ENCODE assay signal across 15 mouse cellular contexts in the genomic region with DNA sequence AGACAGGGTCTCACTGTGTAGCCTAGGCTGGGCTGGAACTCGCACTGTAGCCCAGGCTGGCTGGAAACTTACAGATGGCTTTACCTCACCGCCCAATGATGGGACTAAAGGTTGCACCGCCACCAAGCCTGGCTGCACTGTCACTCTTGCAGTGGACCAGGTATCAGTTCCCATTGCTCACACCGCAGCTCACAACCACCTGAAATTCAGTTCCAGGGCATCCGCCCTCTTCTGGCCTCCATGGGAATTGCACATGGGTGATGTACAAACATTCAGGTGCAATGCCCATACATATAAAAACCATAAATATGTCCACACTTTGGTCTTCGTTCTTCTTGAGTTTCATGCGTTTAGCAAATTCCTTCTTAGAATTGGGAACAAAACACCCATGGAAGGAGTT. TPM values are rescaled to one million over a fixed set of nuclear protein-coding genes. Genes with fewer than 3 reads are reported as not detected.
DNase-seq lines count a peak whose midpoint lies in the region; ATAC-seq and TF ChIP-seq lines count a peak whose summit lies in the region.
"Had no signal": no experiment of that assay in that cellular context is flagged by ENCODE, and none has a peak within 500 bp of the region (broad histone marks: within the 10 kb centered on the region; RNA-seq: fewer than 3 reads in every experiment).

No protein-coding gene starts in this region.

- H3K4me2 ChIP-seq in hindbrain, embryonic 12.5 days (replicated peaks), result no peak overlapping the region
- H3K4me2 ChIP-seq: embryonic facial prominence, embryonic 12.5 days; hindbrain, embryonic 15.5 days had no signal

- DNase-seq in layer of hippocampus, adult 2 months (ENCODE audit: low spot score in 2 of 2), result no peak
- DNase-seq in layer of hippocampus, adult 8-10 months (ENCODE audit: low spot score in 2 of 2), result no peak
- peak; percentile 10 for DNase-seq in NIH3T3 (ENCODE audit: low read depth)
- DNase-seq in ovary, adult 18-20 months (ENCODE audit: low spot score), result no peak
- DNase-seq in adrenal gland, postnatal 10 days, result no peak
- DNase-seq: kidney, postnatal 4 days had no signal

- peaks cover 5% of the 10 kb centered on the region; the same call in 1 of the 2 replicates for H3K27me3 ChIP-seq in E14TG2a.4 (ENCODE audit: insufficient read depth, low read length)
- H3K27me3 ChIP-seq in hindbrain, embryonic 12.5 days, result no peaks in the 10 kb centered on the region
- H3K27me3 ChIP-seq: embryonic facial prominence, embryonic 12.5 days; hindbrain, embryonic 15.5 days had no signal

- H3K27ac ChIP-seq in layer of hippocampus, adult 2 months, result no peak overlapping the region
- H3K27ac ChIP-seq in hindbrain, embryonic 12.5 days, result no peak overlapping the region
- H3K27ac ChIP-seq: embryonic facial prominence, embryonic 12.5 days; heart, embryonic 10.5 days; hindbrain, embryonic 15.5 days; limb, embryonic 10.5 days; macrophage had no signal

- no peaks in the 10 kb centered on the region for H3K36me3 ChIP-seq in E14TG2a.4 (ENCODE audit: insufficient read depth, low read length)
- H3K36me3 ChIP-seq in hindbrain, embryonic 12.5 days, result 0 out of 2 replicates have a peak, but pooled peaks cover 2% of the 10 kb centered on the region
- H3K36me3 ChIP-seq: embryonic facial prominence, embryonic 12.5 days; heart, embryonic 10.5 days; limb, embryonic 10.5 days had no signal

- peaks cover 8% of the 10 kb centered on the region for H3K4me1 ChIP-seq in E14TG2a.4 (replicated peaks; ENCODE audit: low read depth, low read length)
- peaks cover 19% of the 10 kb centered on the region for H3K4me1 ChIP-seq in hindbrain, embryonic 12.5 days
- H3K4me1 ChIP-seq: embryonic facial prominence, embryonic 12.5 days; limb, embryonic 10.5 days had no signal

- TF ChIP-seq CTCF in layer of hippocampus, adult 2 months (conservative IDR thresholded peaks at IDR 0.05), result peak; percentile 63
- peak; percentile 93 for TF ChIP-seq CTCF in E14TG2a.4 (conservative IDR thresholded peaks at IDR 0.05; ENCODE audit: low read length)

- ATAC-seq in megakaryocyte progenitor cell, adult 5-6 weeks (replicated peaks; ENCODE audit: poor library complexity), result peak; percentile 50; the same call in 1 of the 2 replicates
- no peak for ATAC-seq in hindbrain, embryonic 12.5 days (ENCODE audit: low FRiP score)
- ATAC-seq: forebrain, embryonic 16.5 days had no signal

- peaks cover 4% of the 10 kb centered on the region; the same call in 1 of the 2 replicates for H3K9me3 ChIP-seq in E14TG2a.4 (ENCODE audit: low read length)
- H3K9me3 ChIP-seq in hindbrain, embryonic 12.5 days (replicated peaks), result no peaks in the 10 kb centered on the region
- H3K9me3 ChIP-seq: heart, embryonic 10.5 days; hindbrain, embryonic 15.5 days; limb, embryonic 10.5 days had no signal

- no peak overlapping the region for H3K4me3 ChIP-seq in layer of hippocampus, adult 2 months
- no peak overlapping the region for H3K4me3 ChIP-seq in E14TG2a.4 (replicated peaks; ENCODE audit: low read length)
- H3K4me3 ChIP-seq in hindbrain, embryonic 12.5 days, result no peak overlapping the region
- H3K4me3 ChIP-seq: embryonic facial prominence, embryonic 12.5 days; heart, embryonic 10.5 days; hindbrain, embryonic 15.5 days; limb, embryonic 10.5 days had no signal

- 72% methylated on average over 7 of the region's 7 CpGs for WGBS in hindbrain, embryonic 12.5 days

- no peak overlapping the region for H3K9ac ChIP-seq in hindbrain, embryonic 12.5 days
- H3K9ac ChIP-seq: embryonic facial prominence, embryonic 12.5 days; hindbrain, embryonic 15.5 days had no signal

RNA-seq across cellular contexts. Expression of gene Olfm2, which starts 30.8 kb away (rescaled TPM):
- 10 to 100 TPM; 31.6 to 37.6 TPM for total RNA-seq in layer of hippocampus, adult 2 months (2021)
- 10 to 100 TPM; 45.9 to 52.3 (median 47.0) TPM for total RNA-seq in layer of hippocampus, adult 8-10 months (2022)
- 0.27 and 0.32 TPM in 2 replicates for total RNA-seq in megakaryocyte progenitor cell, adult 5-6 weeks (2015)
- 0.34 TPM in 1 of 2 replicates, not detected in the other for total RNA-seq in megakaryocyte progenitor cell, adult 5-6 weeks (2017)
- total RNA-seq in adrenal gland, postnatal 10 days (2021), result 1 to 10 TPM; 3.3 to 6.4 TPM
- polyA plus RNA-seq in hindbrain, embryonic 12.5 days (2016; fragmentation: Nextera tagmentation; extraction: Ambion mirVana), result 68.7 and 75.0 TPM in 2 replicates
- polyA plus RNA-seq: macrophage had no signal

Comparison
In these comparisons a context has a peak if more than half of its experiments do, and no peak if none do; other contexts are left out.
1. RNA of gene Olfm2, which starts 30.8 kb away (total RNA-seq): 45.9 to 52.3 TPM in layer of hippocampus, adult 8-10 months and 31.6 to 37.6 TPM in layer of hippocampus, adult 2 months; 3.3 to 6.4 TPM in adrenal gland, postnatal 10 days and 0.27 to 0.34 TPM in megakaryocyte progenitor cell, adult 5-6 weeks; every median in the first group is over 4 times any median in the second.